Mouse (Mus musculus) right cerebral cortex, adult 2 months (tissue): Measurements from ENCODE around the gene Gm5150.
"Not testable (repeated sequence)": the region's sequence is repeated elsewhere in the genome, so short reads cannot be mapped to it uniquely, and the experiment has no call there.

ENCODE experiments used
- DNase-seq, 2 experiments: peaks; one replicate each; pipeline ENCODE4 v3.0.0; 2021 to 2022; ENCODE audit warnings: low spot score in 2 of 2

Gm5150 gene

GRCm38 (mm10) chr3:16006215-16006614 lies at the start of gene Gm5150:
Gene Gm5150 (minus strand): TSS chr3:16006437.
- DNase-seq = no peak

GRCm38 (mm10) chr3:16051736-16052135 lies 45.5 kb upstream of the Gm5150 start:
- not testable (repeated sequence) for DNase-seq

- no peak for DNase-seq
These were observed 41.1 kb upstream of the Gm5150 start for GRCm38 (mm10) chr3:16047288-16047687.

GRCm38 (mm10) chr3:16043315-16043714 lies 37.1 kb upstream of the Gm5150 start:
- peak; percentile 56 to 61 for DNase-seq

- peak; percentile 75 to 76 for DNase-seq
These were observed 18.8 kb upstream of the Gm5150 start for GRCm38 (mm10) chr3:16024988-16025387.

- no peak for DNase-seq
These were observed 16.0 kb upstream of the Gm5150 start for GRCm38 (mm10) chr3:16022214-16022613.

GRCm38 (mm10) chr3:16014456-16014855 lies 8.2 kb upstream of the Gm5150 start:
- DNase-seq = not testable (repeated sequence)

- no peak for DNase-seq
These were observed 1.6 kb upstream of the Gm5150 start for GRCm38 (mm10) chr3:16007827-16008226.

GRCm38 (mm10) chr3:16003890-16004633 lies 2.2 kb downstream of the Gm5150 start:
- no peak for DNase-seq

- DNase-seq = not testable (repeated sequence)
These were observed 6.8 kb downstream of the Gm5150 start for GRCm38 (mm10) chr3:15999479-15999878.

- DNase-seq = no peak
These were observed 24.0 kb downstream of the Gm5150 start for GRCm38 (mm10) chr3:15982216-15982615.

GRCm38 (mm10) chr3:15956921-15957320 lies 49.3 kb downstream of the Gm5150 start:
- DNase-seq = no peak
